Mouse (Mus musculus): ENCODE results near the gene Rnf186. TPM values are rescaled to one million over a fixed set of nuclear protein-coding genes. Genes with fewer than 3 reads are reported as not detected.

Rnf186 gene
- total and polyA plus RNA-seq, 2 experiments from 2014 or later, result not detected

DNA sequence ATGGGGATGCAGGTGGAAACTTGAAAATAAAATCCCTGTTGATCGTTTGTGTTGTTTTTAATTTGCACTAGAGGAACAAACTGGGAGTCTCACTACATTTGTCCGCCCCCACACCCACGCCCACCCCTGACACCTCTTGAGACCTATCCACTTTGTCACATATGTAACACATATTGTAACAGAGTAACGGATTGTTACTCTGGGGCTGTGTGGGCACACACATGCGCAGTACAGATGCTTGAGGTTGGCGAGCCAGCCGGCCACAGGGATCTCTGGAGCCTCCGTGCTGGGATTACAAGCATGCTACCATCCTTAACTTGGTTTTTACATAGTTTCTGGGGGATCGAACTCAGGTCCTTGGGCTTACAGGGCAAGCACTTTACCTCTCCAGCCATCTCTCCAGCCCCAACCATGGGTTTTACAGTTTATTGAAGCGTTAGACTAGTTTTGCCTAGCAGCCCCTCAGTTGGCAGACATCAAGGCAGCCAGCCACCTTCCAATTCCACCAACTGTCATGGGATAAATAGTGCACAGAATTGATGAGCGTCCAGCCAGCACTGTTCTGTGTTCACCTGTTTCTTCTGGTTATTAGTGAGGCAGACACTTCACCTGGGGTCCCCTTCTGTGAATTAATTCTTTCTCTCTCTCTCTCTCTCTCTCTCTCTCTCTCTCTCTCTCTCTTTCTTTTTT lies 32.3 kb upstream of the Rnf186 start:
- Histone ChIP-seq H3K27ac (ENCODE audit: low read depth, low read length) (no peak overlapping the region), H3K4me2 (ENCODE audit: low read depth, low read length, poor library complexity, severe bottlenecking) (no peak overlapping the region), H3K9ac (replicated peaks; ENCODE audit: low read length, poor library complexity, severe bottlenecking) (no peak overlapping the region), H3K4me3 (ENCODE audit: low read depth, low read length) (no peak overlapping the region), H3K36me3 (ENCODE audit: insufficient read depth, low read length) (no peaks in the 10 kb centered on the region), H3K27me3 (ENCODE audit: insufficient read depth, low read length) (no peaks in the 10 kb centered on the region), H3K4me1 (ENCODE audit: insufficient read depth, low read length) (no peaks in the 10 kb centered on the region), H3K9me3 (ENCODE audit: low read length) (no peaks in the 10 kb centered on the region)
- no peak for DNase-seq (ENCODE audit: low spot score)
- WGBS, result 86% methylated on average over 11 of the region's 11 CpGs
- ATAC-seq (ENCODE audit: low FRiP score), result no peak
- no peak for TF ChIP-seq CTCF (IDR thresholded peaks at IDR 0.05)

- no peaks in the 10 kb centered on the region for H3K27me3 ChIP-seq (ENCODE audit: insufficient read depth, low read length)
- H3K4me1 ChIP-seq (ENCODE audit: insufficient read depth, low read length), result no peaks in the 10 kb centered on the region
- no peaks in the 10 kb centered on the region for H3K36me3 ChIP-seq (ENCODE audit: insufficient read depth, low read length)
- no peak overlapping the region for H3K27ac ChIP-seq (ENCODE audit: low read depth, low read length)
- H3K4me2 ChIP-seq (ENCODE audit: low read depth, low read length, poor library complexity, severe bottlenecking), result no peak overlapping the region
- H3K4me3 ChIP-seq (ENCODE audit: low read depth, low read length), result no peak overlapping the region
- no peak for TF ChIP-seq CTCF (IDR thresholded peaks at IDR 0.05)
- DNase-seq (ENCODE audit: low spot score) (no peak), ATAC-seq (ENCODE audit: low FRiP score) (no peak)
- H3K9me3 ChIP-seq (ENCODE audit: low read length), result no peaks in the 10 kb centered on the region
- no peak overlapping the region for H3K9ac ChIP-seq (replicated peaks; ENCODE audit: low read length, poor library complexity, severe bottlenecking)
- 79% methylated on average over 10 of the region's 10 CpGs for WGBS
Measured at GRCm38 (mm10) chr4:138938495-138939269, 28.2 kb upstream of the Rnf186 start.

DNA sequence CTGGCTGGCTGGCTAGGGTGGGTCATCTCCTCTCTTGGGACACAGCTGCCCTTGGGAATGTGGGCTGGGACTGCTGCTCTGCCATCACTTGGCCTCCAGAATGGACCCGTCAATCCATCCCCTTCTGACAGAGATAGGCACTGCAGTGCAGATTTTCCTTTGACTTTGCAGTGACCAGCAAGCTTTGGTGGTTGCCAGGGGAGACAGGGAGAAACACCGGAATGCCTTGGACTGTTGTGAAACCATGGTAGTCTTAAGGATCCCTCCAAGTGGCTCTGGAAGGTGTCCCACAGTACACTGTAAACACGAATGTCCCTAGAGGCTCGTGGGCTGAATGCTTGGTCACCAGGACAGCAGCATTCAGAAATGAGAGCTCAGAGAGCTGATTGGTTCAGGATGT lies 27.4 kb upstream of the Rnf186 start:
- Histone ChIP-seq H3K4me3 (ENCODE audit: low read depth, low read length) (no peak overlapping the region), H3K27me3 (ENCODE audit: insufficient read depth, low read length) (no peaks in the 10 kb centered on the region), H3K9me3 (ENCODE audit: low read length) (no peaks in the 10 kb centered on the region), H3K27ac (ENCODE audit: low read depth, low read length) (no peak overlapping the region), H3K4me2 (ENCODE audit: low read depth, low read length, poor library complexity, severe bottlenecking) (no peak overlapping the region), H3K4me1 (ENCODE audit: insufficient read depth, low read length) (no peaks in the 10 kb centered on the region), H3K9ac (replicated peaks; ENCODE audit: low read length, poor library complexity, severe bottlenecking) (no peak overlapping the region), H3K36me3 (ENCODE audit: insufficient read depth, low read length) (no peaks in the 10 kb centered on the region)
- peak; percentile 30 for DNase-seq (ENCODE audit: low spot score)
- TF ChIP-seq CTCF (IDR thresholded peaks at IDR 0.05), result no peak
- WGBS, result 45% methylated on average over 4 of the region's 4 CpGs
- ATAC-seq (ENCODE audit: low FRiP score), result no peak

DNA sequence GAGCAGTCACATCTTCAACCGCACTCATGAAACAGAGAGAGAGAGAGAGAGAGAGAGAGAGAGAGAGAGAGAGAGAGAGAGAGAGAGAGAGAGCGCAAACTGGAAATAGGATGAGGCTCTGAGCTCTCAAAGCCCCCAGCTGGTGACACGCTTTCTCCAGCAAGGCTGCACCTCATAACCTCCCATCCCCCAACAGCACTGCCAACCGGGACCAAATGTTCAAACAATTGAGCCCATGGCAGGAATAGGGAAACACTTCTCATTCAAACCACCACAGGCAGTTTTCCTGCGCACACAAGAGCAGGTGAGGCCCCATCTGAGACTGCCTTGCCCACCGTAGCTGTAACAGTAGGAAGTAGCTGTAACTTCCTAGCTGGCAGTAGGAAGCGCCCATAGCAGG lies 25.5 kb upstream of the Rnf186 start:
- WGBS, result 39% methylated on average over 7 of the region's 7 CpGs
- H3K4me2 ChIP-seq (ENCODE audit: low read depth, low read length, poor library complexity, severe bottlenecking), result no peak overlapping the region
- DNase-seq (ENCODE audit: low spot score), result no peak
- H3K4me3 ChIP-seq (ENCODE audit: low read depth, low read length), result no peak overlapping the region
- ATAC-seq (ENCODE audit: low FRiP score), result no peak
- TF ChIP-seq CTCF (IDR thresholded peaks at IDR 0.05), result no peak
- no peaks in the 10 kb centered on the region for H3K4me1 ChIP-seq (ENCODE audit: insufficient read depth, low read length)
- H3K27me3 ChIP-seq (ENCODE audit: insufficient read depth, low read length), result no peaks in the 10 kb centered on the region
- no peaks in the 10 kb centered on the region for H3K9me3 ChIP-seq (ENCODE audit: low read length)
- no peak overlapping the region for H3K27ac ChIP-seq (ENCODE audit: low read depth, low read length)
- H3K36me3 ChIP-seq (ENCODE audit: insufficient read depth, low read length), result no peaks in the 10 kb centered on the region
- H3K9ac ChIP-seq (replicated peaks; ENCODE audit: low read length, poor library complexity, severe bottlenecking), result no peak overlapping the region

- H3K36me3 ChIP-seq (ENCODE audit: insufficient read depth, low read length), result no peaks in the 10 kb centered on the region
- H3K9ac ChIP-seq (replicated peaks; ENCODE audit: low read length, poor library complexity, severe bottlenecking), result no peak overlapping the region
- WGBS, result 74% methylated on average over 6 of the region's 6 CpGs
- no peak overlapping the region for H3K4me3 ChIP-seq (ENCODE audit: low read depth, low read length)
- no peak overlapping the region for H3K27ac ChIP-seq (ENCODE audit: low read depth, low read length)
- no peaks in the 10 kb centered on the region for H3K4me1 ChIP-seq (ENCODE audit: insufficient read depth, low read length)
- no peak overlapping the region for H3K4me2 ChIP-seq (ENCODE audit: low read depth, low read length, poor library complexity, severe bottlenecking)
- no peaks in the 10 kb centered on the region for H3K9me3 ChIP-seq (ENCODE audit: low read length)
- DNase-seq (ENCODE audit: low spot score) (no peak), ATAC-seq (ENCODE audit: low FRiP score) (no peak)
- TF ChIP-seq CTCF (IDR thresholded peaks at IDR 0.05), result no peak
- H3K27me3 ChIP-seq (ENCODE audit: insufficient read depth, low read length), result no peaks in the 10 kb centered on the region
Measured at GRCm38 (mm10) chr4:138941966-138942365, 24.9 kb upstream of the Rnf186 start.

GRCm38 (mm10) chr4:138943730-138944129 lies 23.2 kb upstream of the Rnf186 start:
- H3K4me3 ChIP-seq (ENCODE audit: low read depth, low read length), result no peak overlapping the region
- H3K4me2 ChIP-seq (ENCODE audit: low read depth, low read length, poor library complexity, severe bottlenecking), result no peak overlapping the region
- ATAC-seq (ENCODE audit: low FRiP score) (no peak), DNase-seq (ENCODE audit: low spot score) (peak; percentile 76)
- H3K36me3 ChIP-seq (ENCODE audit: insufficient read depth, low read length), result no peaks in the 10 kb centered on the region
- 30% methylated on average over 15 of the region's 15 CpGs for WGBS
- H3K9me3 ChIP-seq (ENCODE audit: low read length), result no peaks in the 10 kb centered on the region
- H3K9ac ChIP-seq (replicated peaks; ENCODE audit: low read length, poor library complexity, severe bottlenecking), result no peak overlapping the region
- no peak overlapping the region for H3K27ac ChIP-seq (ENCODE audit: low read depth, low read length)
- H3K4me1 ChIP-seq (ENCODE audit: insufficient read depth, low read length), result no peaks in the 10 kb centered on the region
- no peaks in the 10 kb centered on the region for H3K27me3 ChIP-seq (ENCODE audit: insufficient read depth, low read length)
- peak; percentile 66 for TF ChIP-seq CTCF (IDR thresholded peaks at IDR 0.05)
